Mouse (Mus musculus): Measurements from ENCODE around the gene Ssc4d. TPM values are rescaled to one million over a fixed set of nuclear protein-coding genes. Genes with fewer than 3 reads are reported as not detected.

Ssc4d gene
- total RNA-seq, 2 experiments from 2014 or later = 6.7 to 8.1 TPM

DNA sequence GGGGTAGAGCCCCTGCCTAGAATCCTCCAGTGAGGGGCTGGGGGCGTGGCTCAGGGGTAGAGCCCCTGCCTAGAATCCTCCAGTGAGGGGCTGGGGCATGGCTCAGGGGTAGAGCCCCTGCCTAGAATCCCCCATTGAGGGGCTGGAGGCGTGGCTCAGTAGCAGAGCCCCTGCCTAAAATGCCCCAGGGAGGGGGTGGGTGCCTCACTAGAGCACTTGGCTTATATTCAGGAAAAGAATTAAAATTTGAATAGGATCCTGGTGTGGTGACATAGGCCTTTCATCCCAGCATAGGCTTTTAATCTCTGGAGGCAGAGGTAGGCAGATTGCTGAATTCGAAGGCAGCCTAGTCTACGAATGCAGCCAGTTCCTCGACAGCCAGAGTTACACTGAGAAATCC is 5.0 kb upstream of the Ssc4d start:
- no peak for DNase-seq (ENCODE audit: low spot score in 2 of 2)

DNA sequence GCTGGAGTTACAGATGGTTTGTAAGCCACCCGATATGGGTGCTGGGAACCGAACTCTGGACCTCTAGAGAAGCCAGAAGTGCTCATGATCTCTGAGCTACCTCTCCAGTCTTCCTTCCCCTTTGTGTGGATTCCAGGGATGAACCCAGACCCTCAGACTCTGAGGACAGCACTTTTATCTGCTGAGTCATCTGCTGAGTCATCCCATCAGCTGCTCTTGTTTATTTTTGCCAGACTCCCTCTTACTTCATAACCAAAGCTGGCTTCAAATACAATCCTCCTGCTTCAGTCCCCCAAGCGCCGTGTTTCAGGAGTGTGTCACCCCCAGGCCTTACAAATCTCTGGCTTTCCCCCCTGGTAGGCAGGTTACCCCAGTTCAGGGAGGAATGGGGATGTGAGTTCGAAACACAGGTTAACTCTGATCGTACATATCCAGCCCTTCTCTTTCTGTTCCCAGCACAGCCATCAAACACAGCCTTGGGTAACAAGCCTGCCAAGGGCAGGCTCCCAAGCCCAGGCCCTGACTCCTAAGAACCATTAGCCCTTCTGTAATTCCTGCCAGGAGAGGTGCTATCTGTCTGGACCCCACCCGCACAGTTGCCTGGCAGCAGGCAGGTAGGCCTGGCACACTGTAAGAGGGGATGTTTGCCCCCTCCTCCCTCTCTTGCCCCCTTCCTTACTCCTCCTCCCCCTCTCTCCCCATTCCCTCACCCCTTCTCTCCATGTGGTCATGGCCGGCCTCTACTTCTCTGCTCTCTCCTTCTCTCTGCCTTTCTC is 1.8 kb upstream of the Ssc4d start:
- DNase-seq (ENCODE audit: low spot score in 2 of 2) = no peak

DNA sequence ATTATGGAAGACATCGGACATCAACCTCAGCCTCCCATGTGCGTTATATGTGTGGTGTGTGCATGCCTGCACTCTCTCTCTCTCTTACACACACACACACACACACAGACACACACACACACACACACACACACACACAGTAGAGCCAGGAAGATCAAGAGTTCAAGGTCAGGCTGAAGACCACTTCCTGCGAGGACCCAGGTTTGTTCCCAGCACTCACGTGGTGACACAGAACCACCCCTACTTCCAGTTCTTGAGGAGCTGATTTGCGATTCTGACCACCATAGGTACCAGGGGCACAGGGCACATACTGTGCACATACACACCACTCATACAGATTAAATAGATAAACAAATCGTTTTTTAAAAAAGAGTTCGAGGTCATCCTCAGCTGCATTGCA is 2.5 kb downstream of the Ssc4d start:
- DNase-seq (ENCODE audit: low spot score in 2 of 2) = no peak

DNA sequence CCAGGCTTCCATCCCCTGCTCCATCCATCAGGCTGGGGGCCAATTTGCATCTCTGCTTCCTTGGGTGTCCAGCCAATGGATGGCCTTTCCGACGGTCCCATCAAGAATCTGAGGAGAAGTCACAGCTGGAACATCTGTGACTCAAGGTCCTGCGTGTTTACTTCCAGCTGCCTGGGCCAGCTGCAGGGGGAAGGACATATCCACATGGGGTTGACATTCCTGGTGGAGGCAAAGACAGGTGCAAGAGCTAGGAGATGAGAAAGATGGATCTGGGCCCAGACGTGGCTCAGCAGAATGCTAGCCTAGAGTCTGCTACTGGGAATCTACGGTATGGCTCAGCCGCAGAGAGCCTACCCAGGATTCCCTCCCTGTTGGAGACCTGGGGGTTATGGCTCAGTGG is 4.1 kb downstream of the Ssc4d start:
- DNase-seq (ENCODE audit: low spot score in 2 of 2) = no peak

DNA sequence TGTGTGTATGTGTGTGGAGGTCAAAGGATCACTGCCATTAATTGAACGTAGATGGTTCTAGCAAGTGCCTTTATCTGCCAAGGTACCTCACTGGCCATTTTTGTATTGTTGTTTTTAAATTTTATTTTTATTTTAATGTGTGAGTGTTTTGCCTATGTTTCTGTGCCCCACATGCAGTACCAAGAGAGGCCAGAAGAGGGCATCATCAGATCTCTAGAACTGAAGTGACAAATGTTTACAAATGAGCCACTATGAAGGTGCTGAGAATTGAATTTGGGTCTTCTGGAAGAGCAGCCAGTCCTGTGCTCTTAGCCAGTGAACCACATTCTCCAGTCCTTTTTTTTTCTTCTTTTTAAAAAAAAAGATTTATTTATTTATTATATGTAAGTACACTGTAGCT is 5.5 kb downstream of the Ssc4d start:
- no peak for DNase-seq (ENCODE audit: low spot score in 2 of 2)

DNA sequence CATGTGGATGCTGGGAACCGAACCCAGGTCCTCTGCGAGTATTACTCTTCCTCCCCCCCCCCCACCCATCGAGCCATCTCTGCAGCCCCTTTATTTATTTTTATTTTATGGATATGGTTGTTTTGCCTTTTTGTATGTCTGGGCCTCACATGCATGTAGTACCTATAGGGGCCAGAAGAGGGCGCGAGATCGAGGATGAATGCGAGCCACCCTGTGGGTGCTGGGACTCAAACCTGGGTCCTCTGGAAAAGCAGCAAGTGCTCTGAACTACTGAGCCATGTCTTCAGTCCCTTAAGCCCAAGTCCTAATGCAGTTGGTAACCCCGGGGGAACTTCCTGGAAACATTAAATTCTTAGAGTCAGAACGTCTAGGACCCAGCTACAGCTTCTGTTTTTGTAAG is 7.5 kb downstream of the Ssc4d start:
- DNase-seq (ENCODE audit: low spot score in 2 of 2) = no peak

DNA sequence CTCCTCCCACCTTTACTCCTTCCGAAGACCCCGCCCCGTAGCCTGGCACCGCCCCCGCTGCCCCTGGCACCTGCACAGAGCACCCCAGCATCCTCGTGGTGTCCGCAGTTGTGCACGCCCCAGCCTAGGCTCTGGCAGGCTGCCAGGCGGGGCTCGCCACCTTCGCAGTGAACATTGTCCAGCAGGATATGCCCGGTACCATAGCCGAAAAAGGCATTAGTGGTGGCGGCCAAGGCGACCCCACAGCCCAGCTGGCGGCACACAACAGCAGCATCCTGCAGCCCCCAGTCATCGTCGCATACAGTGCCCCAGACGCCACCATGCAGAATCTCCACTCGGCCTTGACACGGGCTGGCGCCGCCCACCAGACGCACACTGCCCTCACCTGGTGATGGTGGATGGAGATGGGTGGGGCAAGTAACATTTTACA is 8.8 kb downstream of the Ssc4d start:
- no peak for DNase-seq (ENCODE audit: low spot score in 2 of 2)

DNA sequence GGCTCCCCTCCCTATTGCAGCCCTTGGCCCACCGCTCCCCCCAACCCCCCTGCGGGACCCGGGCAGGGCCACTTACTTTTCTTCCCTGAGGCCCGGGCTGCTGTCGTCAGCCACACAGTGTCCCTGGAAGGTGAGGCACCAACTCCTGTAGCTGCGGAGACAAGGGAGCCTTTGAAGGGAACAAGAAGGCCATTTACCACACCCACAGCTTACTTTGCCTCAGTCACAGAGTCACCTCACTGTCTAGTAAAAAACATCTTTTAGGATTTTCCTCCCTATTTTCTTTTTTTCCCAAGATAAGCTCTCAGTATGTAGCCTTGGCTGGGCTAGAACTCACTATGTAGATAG is 11.1 kb downstream of the Ssc4d start:
- no peak for DNase-seq (ENCODE audit: low spot score in 2 of 2)

DNA sequence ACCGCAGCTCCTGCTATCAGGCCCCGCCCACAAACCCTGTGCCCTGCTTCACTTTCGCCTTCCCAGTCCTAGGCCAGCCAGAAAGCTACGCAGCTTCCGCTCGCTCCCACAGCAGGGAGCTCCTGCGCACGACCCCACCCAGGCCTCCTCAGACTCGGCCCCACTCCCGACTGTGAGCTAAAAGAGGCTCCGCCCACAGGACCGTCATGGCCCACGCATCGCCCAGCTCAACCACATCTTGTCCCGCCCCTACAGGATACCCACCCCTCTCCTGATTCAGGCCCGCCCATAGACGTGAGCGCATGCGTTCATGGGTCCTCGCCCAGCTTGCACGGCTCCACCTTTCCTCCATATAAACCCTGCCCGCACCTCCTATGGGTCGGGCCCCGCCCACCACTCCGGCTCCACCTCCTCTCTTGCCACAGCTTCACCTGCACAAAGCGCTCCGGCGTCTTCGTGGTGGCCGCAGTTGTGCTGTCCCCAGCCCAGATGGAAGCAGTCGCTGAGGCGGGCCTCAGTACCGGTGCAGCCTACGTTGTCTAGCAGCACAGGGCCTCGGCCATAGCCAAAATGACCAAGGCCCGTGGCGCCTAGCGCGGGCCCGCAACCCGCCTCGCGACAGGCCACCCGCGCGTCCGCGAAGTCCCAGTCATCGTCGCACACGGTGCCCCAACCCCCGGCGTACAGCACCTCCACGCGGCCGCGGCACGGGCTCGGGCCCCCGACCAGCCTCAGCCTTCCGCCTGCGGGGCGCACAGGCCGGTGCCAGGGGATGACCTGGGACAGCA is 11.6 kb downstream of the Ssc4d start:
- DNase-seq (ENCODE audit: low spot score in 2 of 2) = peak; percentile 82 to 94

DNA sequence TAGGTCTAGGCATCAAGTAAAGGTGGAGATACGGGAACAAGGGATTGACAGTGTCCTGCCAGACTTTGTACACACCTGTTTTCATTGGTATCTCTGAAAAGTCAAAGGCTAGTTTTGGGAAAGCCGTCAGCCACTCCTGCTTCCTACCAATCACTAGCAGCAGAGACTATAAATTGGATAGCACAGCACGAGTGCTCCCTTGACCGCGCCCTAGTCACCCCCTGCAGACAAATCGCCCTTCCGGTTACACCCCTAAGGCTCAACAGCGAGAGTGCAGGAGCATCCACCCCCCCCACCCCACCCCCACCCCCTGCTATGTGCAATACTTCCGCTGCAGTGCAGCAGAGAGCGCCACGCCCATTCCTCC is 12.2 kb downstream of the Ssc4d start:
- DNase-seq (ENCODE audit: low spot score in 2 of 2) = no peak

DNA sequence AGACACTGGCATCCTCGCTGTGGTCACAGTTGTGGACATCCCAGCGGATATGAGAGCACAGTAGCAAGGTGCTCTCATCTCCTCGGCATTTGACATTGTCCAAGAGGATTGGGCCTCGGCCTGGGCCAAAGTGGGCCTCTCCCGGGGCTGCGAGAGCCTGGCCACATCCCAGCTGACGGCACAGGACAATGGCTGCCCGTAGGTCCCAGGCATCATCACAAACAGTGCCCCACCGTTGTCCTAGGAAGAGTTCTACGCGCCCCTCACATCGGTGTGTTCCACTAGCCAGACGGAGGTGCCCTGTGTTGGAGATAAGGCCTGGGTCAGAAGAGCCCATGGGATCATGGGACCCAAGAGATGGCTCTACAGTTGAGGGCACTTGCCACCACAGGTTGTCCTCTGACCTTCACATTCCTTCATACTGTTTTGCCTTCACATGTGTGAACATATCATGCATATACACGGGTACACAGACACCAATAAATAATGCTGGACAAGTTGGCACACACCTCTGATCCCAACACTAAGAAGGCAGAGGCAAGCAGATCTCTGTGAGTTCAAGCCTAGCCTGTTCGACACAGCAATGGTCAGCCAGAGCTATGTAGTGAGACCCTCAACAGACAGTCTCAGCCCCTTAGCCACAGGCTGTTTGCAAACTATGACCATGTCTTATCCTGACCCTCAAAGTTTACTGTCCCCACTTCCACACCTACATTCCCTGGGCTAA is 13.3 kb downstream of the Ssc4d start:
- DNase-seq (ENCODE audit: low spot score in 2 of 2) = no peak

DNA sequence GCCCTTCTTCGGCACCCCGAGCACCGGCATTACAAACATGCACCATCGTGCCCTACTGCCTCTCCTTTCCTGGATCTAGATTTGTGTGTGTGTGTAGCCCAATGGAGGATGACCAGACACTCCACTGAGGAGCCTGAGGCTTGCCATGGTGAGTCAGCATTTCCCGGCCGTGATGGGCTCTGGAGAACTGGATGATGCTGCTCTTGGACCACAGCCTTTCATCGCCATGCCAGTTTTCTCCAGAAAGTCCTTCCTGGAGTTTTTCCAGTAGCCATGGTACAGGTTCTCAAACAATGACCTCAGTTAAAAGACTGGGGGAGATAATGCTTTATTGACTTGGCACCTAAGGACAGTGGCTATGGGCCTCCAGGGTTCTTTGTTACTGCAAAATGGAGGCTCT is 14.4 kb downstream of the Ssc4d start:
- no peak for DNase-seq (ENCODE audit: low spot score in 2 of 2)

DNA sequence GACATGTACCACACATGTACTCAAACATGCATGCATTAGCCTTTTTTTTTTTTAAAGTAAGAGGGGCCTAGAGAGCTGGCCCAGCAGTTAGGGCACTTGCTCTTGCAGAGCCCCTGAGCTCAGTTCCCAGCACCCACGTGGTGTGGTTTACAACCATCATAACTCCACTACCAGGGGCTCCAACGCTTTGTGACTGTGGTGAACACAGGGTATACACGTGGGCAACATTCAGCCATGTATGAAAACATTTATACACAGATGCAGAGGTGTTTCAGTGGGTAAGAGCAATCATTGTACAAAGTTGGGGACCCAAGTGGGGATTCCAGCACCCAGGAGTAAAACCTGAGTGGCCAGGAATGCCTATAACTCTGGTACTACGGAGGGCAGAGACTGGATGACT is 16.0 kb downstream of the Ssc4d start:
- DNase-seq (ENCODE audit: low spot score in 2 of 2) = no peak

DNA sequence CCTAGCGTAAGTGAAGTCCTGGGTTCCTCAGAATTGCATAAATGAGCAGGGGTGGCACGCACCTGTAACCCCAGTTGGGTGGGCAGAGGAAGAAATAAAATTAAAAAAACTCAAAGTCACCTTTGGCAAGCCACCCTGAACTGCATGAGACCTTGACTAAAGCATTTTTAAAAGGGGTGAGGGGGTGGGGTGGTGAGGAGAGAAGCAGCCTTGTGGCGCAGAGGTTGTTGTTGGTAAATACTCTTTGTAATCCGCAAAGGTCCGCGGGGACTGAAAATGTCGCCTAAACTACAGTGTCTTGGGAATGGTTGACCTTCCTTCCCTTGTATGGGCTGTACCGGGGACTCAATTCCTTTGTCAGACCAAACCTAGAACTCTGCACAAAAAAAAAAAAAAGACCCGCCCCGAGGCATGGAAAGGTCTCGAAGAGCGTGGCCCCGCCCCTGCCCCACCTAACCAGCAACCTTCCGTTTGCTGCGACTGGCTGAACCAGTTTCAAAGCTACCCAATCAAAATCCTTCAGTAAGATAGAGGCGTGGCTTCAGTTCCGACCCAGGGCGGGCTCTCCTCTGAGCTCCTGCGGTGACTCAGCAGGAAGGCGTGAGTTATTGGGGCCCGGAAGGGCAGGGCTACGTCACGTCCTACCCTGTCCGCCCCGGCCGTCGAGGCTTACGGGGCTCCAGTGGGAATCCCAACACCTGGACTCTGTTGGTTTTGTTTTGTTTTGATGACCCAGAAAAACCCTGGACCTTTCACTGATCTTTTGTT is 16.9 kb downstream of the Ssc4d start:
- peak; percentile 72 to 84 for DNase-seq (ENCODE audit: low spot score in 2 of 2)

DNA sequence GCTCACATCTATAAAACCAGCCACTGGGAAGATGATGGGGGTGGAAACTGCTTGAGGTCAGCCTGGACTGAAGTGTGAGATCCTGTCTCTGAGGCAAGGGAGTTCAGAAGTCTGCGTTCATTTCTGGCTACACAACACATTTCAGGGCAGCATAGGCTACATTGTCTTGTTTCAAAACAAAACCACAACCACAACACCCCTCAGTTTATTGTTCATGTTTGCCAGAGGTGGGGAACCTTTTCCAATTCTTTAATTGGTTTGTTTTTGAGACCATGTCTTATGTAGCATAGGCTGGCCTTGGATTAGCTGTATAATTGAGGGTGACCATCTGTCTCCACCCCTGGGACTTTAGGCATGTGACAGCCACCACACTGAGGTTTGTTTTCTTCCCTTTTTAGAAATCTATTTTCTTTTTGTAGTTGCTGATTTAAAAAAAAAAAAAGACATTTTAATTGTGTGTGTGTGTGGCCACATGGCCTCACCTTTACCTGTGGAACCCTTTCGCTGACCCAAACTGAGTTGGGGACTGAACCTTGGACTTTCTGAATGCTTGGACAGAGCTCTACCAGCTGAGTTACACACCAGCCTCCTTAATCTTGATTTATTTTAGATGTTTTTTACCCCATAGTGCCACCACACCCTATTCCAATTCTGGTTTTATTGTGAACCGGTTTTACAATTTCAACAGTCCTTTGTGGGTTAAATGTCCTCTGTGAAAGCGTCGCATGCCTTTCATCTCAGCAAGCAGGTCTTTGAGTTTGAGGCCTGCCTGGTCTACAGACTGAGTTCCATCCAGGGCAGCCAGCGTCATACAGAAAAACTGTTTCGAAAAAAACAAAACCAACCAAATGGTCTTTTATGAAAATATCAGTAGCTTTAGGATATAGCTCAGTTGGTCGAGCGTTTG is 17.8 kb downstream of the Ssc4d start:
- no peak for DNase-seq (ENCODE audit: low spot score in 2 of 2)

DNA sequence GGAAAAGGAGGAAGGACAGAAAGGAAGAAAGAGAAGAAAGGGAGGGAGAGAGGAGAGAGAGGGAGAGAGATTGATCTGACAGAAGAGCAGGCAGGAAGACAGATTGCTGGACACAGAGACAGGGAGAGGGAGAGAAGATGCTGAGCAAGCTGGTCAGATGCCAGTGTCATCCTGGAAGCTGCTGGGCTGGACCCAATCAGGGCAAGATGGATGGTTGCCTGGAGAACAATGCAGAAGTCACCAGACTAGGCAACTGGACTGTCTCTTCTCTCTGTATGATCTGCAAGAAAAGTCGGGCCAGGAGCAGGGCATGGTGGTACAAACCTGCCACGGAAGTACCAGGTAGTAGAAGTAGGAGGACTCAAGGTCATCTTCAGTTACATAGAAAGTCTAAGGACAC is 21.5 kb downstream of the Ssc4d start:
- no peak for DNase-seq (ENCODE audit: low spot score in 2 of 2)

DNA sequence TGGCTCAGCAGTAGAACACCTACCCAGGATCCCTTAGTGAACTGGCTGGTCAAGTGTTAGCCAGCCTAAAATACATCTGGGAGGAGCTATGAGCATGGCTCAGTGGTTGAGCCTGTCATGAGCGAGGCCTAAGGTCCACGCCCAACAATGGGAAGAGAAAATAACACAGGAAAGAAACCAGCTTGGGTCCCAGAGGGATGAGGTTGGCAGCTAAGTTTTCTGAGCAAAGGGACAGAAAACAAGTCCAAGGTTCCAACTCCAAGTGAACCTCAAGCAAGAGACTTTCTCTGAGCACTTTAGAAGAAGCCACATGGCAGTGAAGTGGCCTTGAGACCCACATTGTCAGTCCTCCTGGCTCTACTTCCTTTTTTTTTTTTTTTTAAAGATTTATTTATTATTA is 22.7 kb downstream of the Ssc4d start:
- DNase-seq (ENCODE audit: low spot score in 2 of 2) = no peak

DNA sequence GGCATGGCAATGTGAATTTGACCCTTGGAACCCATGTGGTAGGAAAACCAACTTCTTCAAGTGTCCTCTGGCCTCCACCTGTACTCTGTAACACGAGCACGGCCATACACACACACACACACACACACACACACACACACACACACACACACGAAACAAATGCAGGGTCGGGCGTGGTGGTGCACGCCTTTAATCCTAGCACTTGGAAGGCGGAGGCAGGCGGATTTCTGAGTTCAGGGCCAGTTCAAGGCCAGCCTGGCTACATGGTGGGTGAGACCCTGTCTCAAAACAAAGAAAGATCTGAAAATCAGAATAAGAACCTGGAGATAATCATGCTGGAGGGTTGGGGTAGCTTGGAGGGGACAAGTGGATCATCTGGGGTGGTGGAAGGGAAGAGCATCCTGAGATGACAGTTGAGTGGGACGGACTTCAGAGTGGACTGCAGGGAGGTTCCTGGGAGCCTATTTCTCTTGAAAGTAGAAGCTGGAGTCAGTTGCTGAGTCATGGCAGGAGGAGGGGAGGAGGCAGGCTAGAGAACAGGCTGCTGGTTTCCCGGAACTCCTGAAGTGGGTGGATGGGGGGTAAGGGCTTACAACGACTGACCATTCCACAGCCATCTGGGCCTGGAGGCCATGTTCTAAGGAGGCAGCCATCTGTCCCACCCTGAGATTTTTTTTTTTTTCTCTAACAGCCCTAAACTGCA is 23.5 kb downstream of the Ssc4d start:
- no peak for DNase-seq (ENCODE audit: low spot score in 2 of 2)

DNA sequence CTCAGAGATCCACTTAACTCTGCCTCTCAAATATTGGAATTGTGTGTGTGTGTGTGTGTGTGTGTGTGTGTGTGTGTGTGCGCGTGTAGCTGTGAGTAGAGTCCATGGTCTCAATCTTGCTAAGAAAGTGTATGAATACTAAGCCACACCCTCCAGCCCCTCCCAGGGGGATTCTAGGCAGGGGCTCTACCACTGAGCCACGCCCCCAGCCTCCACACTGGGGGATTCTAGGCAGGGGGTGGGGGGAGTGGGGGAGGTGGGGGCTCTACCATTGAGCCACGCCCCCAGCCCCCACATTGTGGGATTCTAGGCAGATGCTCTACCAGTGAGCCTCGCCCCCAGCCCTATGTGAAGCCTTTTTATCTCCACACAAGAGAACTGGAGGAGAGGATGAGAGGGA is 27.7 kb downstream of the Ssc4d start:
- no peak for DNase-seq (ENCODE audit: low spot score in 2 of 2)

DNA sequence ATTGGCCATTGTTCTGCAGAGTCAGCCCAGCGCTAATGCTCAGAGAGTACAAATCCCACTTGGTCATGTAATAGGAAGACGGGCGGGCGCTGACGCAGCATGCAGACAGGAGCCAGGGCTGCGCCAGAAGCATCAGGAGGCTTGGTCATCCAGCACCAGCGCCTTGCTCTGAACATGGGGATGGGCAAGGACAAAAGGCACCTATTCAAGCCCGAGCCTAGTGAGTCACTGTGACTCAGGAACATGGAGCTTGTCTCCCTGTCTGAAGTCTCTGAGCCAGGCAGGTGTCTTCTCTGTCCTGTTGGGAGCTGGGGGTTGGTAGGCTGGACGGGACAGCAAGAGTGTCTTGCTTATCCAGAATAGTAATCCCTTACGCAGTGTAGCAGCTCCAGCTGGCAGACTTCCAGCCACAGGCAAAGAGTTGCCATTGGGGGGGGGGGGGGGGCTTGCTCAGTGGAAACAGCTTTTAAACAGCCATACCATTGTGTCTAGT is 28.4 kb downstream of the Ssc4d start:
- no peak for DNase-seq (ENCODE audit: low spot score in 2 of 2)
